Mouse (Mus musculus) thymus, postnatal 14 days (tissue): ENCODE measurements at regions not wholly inside any gene's neighbourhood (a gene's known extent, or its start where the extent isn't known, plus 50 kb on each side); places are given as distances from the start of the nearest gene placed in this dataset.

Experiments used
- DNase-seq: peaks from one replicate; pipeline ENCODE4 v3.0.0; 2021

GRCm38 (mm10) chr15:72322127-72322526 is 1512.2 kb upstream of the Gm6569 start:
- DNase-seq, result no peak

GRCm38 (mm10) chr15:72323158-72323557 is 1511.2 kb upstream of the Gm6569 start:
- DNase-seq, result no peak

GRCm38 (mm10) chr15:72331262-72331661 is 1503.1 kb upstream of the Gm6569 start:
- no peak for DNase-seq

GRCm38 (mm10) chr15:72334497-72334896 is 1499.9 kb upstream of the Gm6569 start:
- DNase-seq, result no peak

GRCm38 (mm10) chr15:72339629-72340028 is 1494.7 kb upstream of the Gm6569 start:
- DNase-seq, result no peak

GRCm38 (mm10) chr15:72341991-72342390 is 1492.4 kb upstream of the Gm6569 start:
- DNase-seq, result no peak

GRCm38 (mm10) chr15:72342504-72342903 is 1491.9 kb upstream of the Gm6569 start:
- no peak for DNase-seq

- DNase-seq, result no peak
Observed at GRCm38 (mm10) chr15:72343794-72344193, 1490.6 kb upstream of the Gm6569 start.

GRCm38 (mm10) chr15:72353371-72353770 is 1481.0 kb upstream of the Gm6569 start:
- no peak for DNase-seq

- DNase-seq, result no peak
Observed at GRCm38 (mm10) chr15:72355626-72356025, 1478.7 kb upstream of the Gm6569 start.

- no peak for DNase-seq
Observed at GRCm38 (mm10) chr15:72359636-72360035, 1474.7 kb upstream of the Gm6569 start.

- no peak for DNase-seq
Observed at GRCm38 (mm10) chr15:72360049-72360448, 1474.3 kb upstream of the Gm6569 start.

- no peak for DNase-seq
Observed at GRCm38 (mm10) chr15:72360463-72361030, 1473.8 kb upstream of the Gm6569 start.

GRCm38 (mm10) chr15:72373041-72373440 is 1461.3 kb upstream of the Gm6569 start:
- DNase-seq, result no peak

- DNase-seq, result no peak
Observed at GRCm38 (mm10) chr15:72377201-72377600, 1457.2 kb upstream of the Gm6569 start.

GRCm38 (mm10) chr15:72379291-72379690 is 1455.1 kb upstream of the Gm6569 start:
- no peak for DNase-seq

GRCm38 (mm10) chr15:72381164-72381563 is 1453.2 kb upstream of the Gm6569 start:
- DNase-seq, result no peak

- DNase-seq, result no peak
Observed at GRCm38 (mm10) chr15:72381744-72382143, 1452.6 kb upstream of the Gm6569 start.

- no peak for DNase-seq
Observed at GRCm38 (mm10) chr15:72382521-72382920, 1451.8 kb upstream of the Gm6569 start.

- no peak for DNase-seq
Observed at GRCm38 (mm10) chr15:72383062-72383461, 1451.3 kb upstream of the Gm6569 start.

GRCm38 (mm10) chr15:72383470-72383869 is 1450.9 kb upstream of the Gm6569 start:
- DNase-seq, result no peak

- DNase-seq, result no peak
Observed at GRCm38 (mm10) chr15:72393226-72393625, 1441.1 kb upstream of the Gm6569 start.

GRCm38 (mm10) chr15:72411956-72412355 is 1422.4 kb upstream of the Gm6569 start:
- no peak for DNase-seq
